Mouse (Mus musculus) bone marrow macrophage, adult 2 months (primary cell): Measurements from ENCODE around the gene Gda.

Experiments
- CTCF ChIP-seq: IDR thresholded peaks from 2 replicates; pipeline ENCODE4 v1.5.1; 2012; ENCODE audit warnings: low read depth, mild to moderate bottlenecking, low read length, moderate library complexity
- POLR2A ChIP-seq: IDR thresholded peaks from 2 replicates; pipeline ENCODE4 v1.6.1; 2012; ENCODE audit warnings: mild to moderate bottlenecking, low read depth, low read length, borderline replicate concordance

DNA sequence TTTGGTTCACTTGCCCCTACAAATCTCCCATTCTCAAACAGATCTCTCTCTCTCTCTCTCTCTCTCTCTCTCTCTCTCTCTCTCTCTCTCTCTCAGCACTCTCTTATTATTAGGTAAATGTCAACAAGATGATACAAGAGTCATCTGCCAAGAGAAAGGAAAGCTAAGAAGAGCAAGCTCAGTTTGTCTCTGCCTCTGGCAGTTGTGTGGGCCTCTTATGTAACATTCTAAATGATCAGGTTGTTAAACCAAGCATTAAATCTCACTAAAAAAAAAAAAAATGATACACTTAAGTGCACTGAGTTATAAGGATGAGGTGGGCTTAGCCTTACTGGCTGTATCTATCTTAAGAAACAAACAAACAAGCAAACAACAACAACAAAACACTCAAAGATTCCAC is 18.1 kb upstream of the Gda start:
- no peak for TF ChIP-seq POLR2A
- TF ChIP-seq CTCF, result no peak
